Mouse (Mus musculus) G1E (cell line): ENCODE results near the gene Adra2c. TPM values are rescaled to one million over a fixed set of nuclear protein-coding genes. Genes with fewer than 3 reads are reported as not detected.

ENCODE experiments used
- ATAC-seq: 2 replicates; pipeline ENCODE4 v1.8.0; 2016; ENCODE audit warnings: mild to moderate bottlenecking; ENCODE audit not compliant: insufficient number of reproducible peaks, poor library complexity, low FRiP score, severe bottlenecking; ENCODE audit errors: extremely low read depth
- DNase-seq: peaks from one replicate; pipeline ENCODE4 v3.0.0; 2012; ENCODE audit warnings: low spot score
- H3K27me3 ChIP-seq: 2 replicates; pipeline ENCODE4 v1.6.1; 2012; ENCODE audit warnings: mild to moderate bottlenecking, low read length, inconsistent platforms; ENCODE audit not compliant: insufficient read depth
- H3K36me3 ChIP-seq: replicated peaks from 2 replicates; pipeline ENCODE3; 2012; ENCODE audit warnings: mild to moderate bottlenecking, inconsistent platforms
- H3K4me1 ChIP-seq: 2 replicates; pipeline ENCODE4 v1.6.1; 2012; ENCODE audit warnings: low read depth, low read length, inconsistent platforms, mixed read lengths; ENCODE audit not compliant: insufficient read depth
- H3K4me3 ChIP-seq: 2 replicates; pipeline ENCODE4 v1.5.1; 2012; ENCODE audit warnings: low read depth, mild to moderate bottlenecking, inconsistent platforms, low read length, moderate library complexity, mixed read lengths
- H3K9me3 ChIP-seq: replicated peaks from 2 replicates; pipeline ENCODE4 v1.6.1; 2012; ENCODE audit warnings: inconsistent platforms
- CTCF ChIP-seq: IDR thresholded peaks from 2 replicates; pipeline ENCODE4 v1.5.1; 2012; ENCODE audit warnings: low read depth, low read length, inconsistent platforms, mixed read lengths
- GATA1 ChIP-seq: IDR thresholded peaks from 2 replicates; pipeline ENCODE4 v1.6.1; 2012; ENCODE audit warnings: borderline replicate concordance, low read length, inconsistent platforms, mixed read lengths
- GATA2 ChIP-seq: IDR thresholded peaks from 2 replicates; pipeline ENCODE4 v1.6.1; 2012; ENCODE audit warnings: low read depth, low read length, inconsistent platforms, borderline replicate concordance
- POLR2AphosphoS5 ChIP-seq: IDR thresholded peaks from 2 replicates; pipeline ENCODE4 v1.6.1; 2012; ENCODE audit warnings: low read depth, low read length, inconsistent platforms; ENCODE audit not compliant: insufficient replicate concordance
- TAL1 ChIP-seq: conservative IDR thresholded peaks from 2 replicates; pipeline ENCODE4 v1.6.1; 2012; ENCODE audit warnings: low read depth, low read length, inconsistent platforms, mixed read lengths
- polyA plus RNA-seq: library from polyadenylated mRNA; stranded (reverse); fragments of >175 nt; gene quantifications from 2 replicates; pipeline ENCODE4 v1.2.3, GENCODE M21; 2012
- total RNA-seq, 2 experiments: library from RNA; stranded (forward) in 1 of 2; stranded (reverse) in 1 of 2; fragments of 200-1000 nt in 1 of 2; fragments of >200 nt in 1 of 2; fragmentation: Nextera tagmentation in 1 of 2; gene quantifications; 2 replicates each; pipeline ENCODE4 v1.2.3; 2014 to 2017

Adra2c gene
- total and polyA plus RNA-seq, 3 experiments: 0.05 TPM; not detected in 2

DNA sequence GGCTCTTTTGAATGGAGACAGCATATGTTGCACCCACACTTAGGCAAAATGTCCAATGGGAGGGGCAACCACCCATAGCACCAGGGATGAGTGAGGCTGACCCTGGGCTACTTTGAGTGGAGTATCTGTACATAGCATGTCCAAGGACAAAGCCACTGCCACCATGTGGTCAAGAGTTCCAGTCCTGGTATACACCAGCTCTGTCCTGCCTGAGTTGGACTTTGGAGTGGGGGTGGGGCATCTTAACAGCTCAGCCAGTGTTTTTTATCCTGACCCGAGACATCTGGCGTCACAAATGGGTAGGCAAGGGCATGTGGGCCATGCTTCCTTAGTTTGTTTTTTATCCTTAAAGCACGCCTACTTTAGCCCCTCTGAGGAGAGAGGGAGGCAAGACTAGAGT lies 36.5 kb downstream of the Adra2c start:
- ATAC-seq (no peak), DNase-seq (no peak)
- no peaks in the 10 kb centered on the region for H3K36me3 ChIP-seq
- H3K9me3 ChIP-seq: no peaks in the 10 kb centered on the region
- no peak overlapping the region for H3K4me3 ChIP-seq
- no peaks in the 10 kb centered on the region for H3K4me1 ChIP-seq
- TF ChIP-seq TAL1 (no peak), GATA2 (no peak), GATA1 (no peak)
- no peaks in the 10 kb centered on the region for H3K27me3 ChIP-seq

DNA sequence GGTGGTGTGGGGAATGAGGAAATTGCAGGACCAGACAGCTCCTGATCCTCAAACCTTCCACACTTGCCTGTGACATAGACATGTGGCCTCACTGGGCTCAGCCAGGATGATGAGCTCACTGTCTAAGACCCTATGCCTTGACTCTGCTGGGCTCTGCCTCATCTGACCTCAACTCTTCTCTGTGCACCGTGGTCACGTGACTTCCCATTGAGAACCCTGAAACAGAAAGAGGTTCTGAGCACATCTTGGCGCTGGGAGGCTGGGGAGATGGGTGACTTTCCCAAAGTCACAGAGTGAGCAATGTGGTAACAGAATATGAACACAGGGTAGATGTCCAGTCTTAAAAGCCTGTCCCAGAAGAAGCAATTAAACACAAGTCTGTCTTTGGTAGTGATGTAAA lies 37.1 kb downstream of the Adra2c start:
- DNase-seq (no peak), ATAC-seq (no peak)
- no peak overlapping the region for H3K4me3 ChIP-seq
- no peaks in the 10 kb centered on the region for H3K27me3 ChIP-seq
- no peaks in the 10 kb centered on the region for H3K36me3 ChIP-seq
- TF ChIP-seq GATA1: no peak
- no peak for TF ChIP-seq POLR2AphosphoS5
- TF ChIP-seq TAL1: no peak
- no peak for TF ChIP-seq CTCF
- no peak for TF ChIP-seq GATA2
- H3K4me1 ChIP-seq: no peaks in the 10 kb centered on the region
- no peaks in the 10 kb centered on the region for H3K9me3 ChIP-seq

GRCm38 (mm10) chr5:35320650-35321049 lies 42.5 kb downstream of the Adra2c start:
- H3K9me3 ChIP-seq: no peaks in the 10 kb centered on the region
- DNase-seq: no peak
- H3K4me3 ChIP-seq: no peak overlapping the region
- 0 out of 2 replicates have a peak, but pooled peaks cover 2% of the 10 kb centered on the region for H3K27me3 ChIP-seq
- TF ChIP-seq GATA2 (no peak), POLR2AphosphoS5 (no peak), CTCF (no peak), GATA1 (no peak), TAL1 (no peak)
- H3K4me1 ChIP-seq: no peaks in the 10 kb centered on the region
- H3K36me3 ChIP-seq: no peaks in the 10 kb centered on the region
- ATAC-seq: no peak

DNA sequence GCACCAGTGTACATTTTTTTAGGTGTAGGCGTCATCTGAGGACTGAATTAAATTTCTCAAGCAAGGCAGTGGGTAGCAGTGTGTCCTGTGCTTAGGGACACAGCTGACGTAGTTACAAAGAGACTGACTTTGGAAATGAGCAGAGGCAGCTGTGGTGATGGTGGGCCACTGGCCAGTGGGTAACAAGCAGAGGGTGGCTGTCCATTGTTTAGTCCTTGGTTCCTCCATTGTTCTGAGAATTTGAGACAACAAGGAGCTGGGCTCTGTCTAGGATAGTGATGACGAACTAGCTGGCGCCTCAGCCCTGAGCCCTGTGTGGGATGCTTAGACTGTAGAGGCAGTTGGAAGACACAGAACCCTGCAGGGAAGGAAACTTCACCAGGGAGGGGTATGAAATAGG lies 52.7 kb downstream of the Adra2c start:
- no peak for TF ChIP-seq GATA1
- TF ChIP-seq GATA2: no peak
- TF ChIP-seq POLR2AphosphoS5: no peak
- TF ChIP-seq CTCF: no peak
- TF ChIP-seq TAL1: no peak
- no peak for DNase-seq
- ATAC-seq: no peak
- no peaks in the 10 kb centered on the region for H3K27me3 ChIP-seq
- no peaks in the 10 kb centered on the region for H3K9me3 ChIP-seq
- H3K36me3 ChIP-seq: no peaks in the 10 kb centered on the region
- no peak overlapping the region for H3K4me3 ChIP-seq
- no peaks in the 10 kb centered on the region for H3K4me1 ChIP-seq

Other genes with a start within 250 kb of the Adra2c start
- not detected in 2 replicates for gene Hgfac, start 236.8 kb upstream of the Adra2c start, total RNA-seq (2014; fragmentation: Nextera tagmentation)
- 0.27 and 0.93 TPM in 2 replicates for gene Hgfac, start 236.8 kb upstream of the Adra2c start, total RNA-seq (2017)
- gene Hgfac, start 236.8 kb upstream of the Adra2c start, polyA plus RNA-seq: not detected in 2 replicates
- gene Dok7, start 221.6 kb upstream of the Adra2c start, total RNA-seq (2014; fragmentation: Nextera tagmentation): not detected in 2 replicates
- gene Dok7, start 221.6 kb upstream of the Adra2c start, total RNA-seq (2017): not detected in 2 replicates
- gene Dok7, start 221.6 kb upstream of the Adra2c start, polyA plus RNA-seq: not detected in 2 replicates
- 12.4 and 17.5 TPM in 2 replicates for gene Lrpap1, start 172.6 kb upstream of the Adra2c start, total RNA-seq (2014; fragmentation: Nextera tagmentation)
- gene Lrpap1, start 172.6 kb upstream of the Adra2c start, total RNA-seq (2017): 42.5 and 44.5 TPM in 2 replicates
- 10.5 and 20.8 TPM in 2 replicates for gene Lrpap1, start 172.6 kb upstream of the Adra2c start, polyA plus RNA-seq
- gene Hmx1, start 110.8 kb downstream of the Adra2c start, total RNA-seq (2014; fragmentation: Nextera tagmentation): not detected in 2 replicates
- not detected in 2 replicates for gene Hmx1, start 110.8 kb downstream of the Adra2c start, total RNA-seq (2017)
- gene Hmx1, start 110.8 kb downstream of the Adra2c start, polyA plus RNA-seq: not detected in 2 replicates
- gene Cpz, start 247.4 kb downstream of the Adra2c start, total RNA-seq (2014; fragmentation: Nextera tagmentation): 9.7 and 15.1 TPM in 2 replicates
- 19.8 and 22.4 TPM in 2 replicates for gene Cpz, start 247.4 kb downstream of the Adra2c start, total RNA-seq (2017)
- gene Cpz, start 247.4 kb downstream of the Adra2c start, polyA plus RNA-seq: 6.0 and 6.8 TPM in 2 replicates